ENCODE assay signal across 11 mouse cellular contexts in the genomic region with DNA sequence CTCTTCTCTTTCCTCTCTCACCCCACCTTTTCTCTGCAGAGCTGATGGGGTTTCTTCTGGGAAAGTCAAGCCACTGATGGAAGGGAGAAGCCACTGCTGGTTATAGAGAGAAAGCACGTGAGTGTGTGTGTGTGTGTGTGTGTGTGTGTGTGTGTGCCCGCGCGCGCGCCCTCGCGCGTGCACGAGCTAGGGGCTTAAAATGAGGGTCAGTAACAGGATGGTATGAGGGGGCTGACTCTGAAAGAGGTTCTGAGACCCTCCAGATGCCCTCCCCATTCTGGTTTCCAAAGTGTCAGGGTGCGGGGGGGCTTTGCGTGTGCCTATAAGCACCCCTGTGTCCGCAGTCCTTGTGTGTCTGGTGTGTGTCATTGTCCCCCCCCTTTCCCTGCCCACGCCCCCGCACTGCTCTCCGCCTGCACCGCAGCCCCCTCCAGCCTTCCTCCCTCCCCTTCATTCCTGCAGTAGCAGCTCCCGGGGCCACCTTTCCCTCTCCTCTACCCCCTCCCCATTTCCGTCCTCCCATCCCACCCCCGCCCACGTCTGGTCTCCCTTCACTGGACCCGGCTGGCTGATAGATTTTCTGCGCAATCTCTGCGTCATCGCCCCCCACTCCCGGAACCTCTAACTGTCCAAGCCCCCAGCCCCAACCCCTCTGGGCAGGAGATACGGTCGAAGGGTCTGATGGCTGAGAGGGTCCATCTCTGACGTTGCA. TPM values are rescaled to one million over a fixed set of nuclear protein-coding genes. Genes with fewer than 3 reads are reported as not detected.
A peak's percentile ranks its signal among the peaks of the same experiment; 100 is the strongest.
DNase-seq lines count a peak whose midpoint lies in the region; ATAC-seq and TF ChIP-seq lines count a peak whose summit lies in the region.
"Had no signal": no experiment of that assay in that cellular context is flagged by ENCODE, and none has a peak within 500 bp of the region (broad histone marks: within the 10 kb centered on the region; RNA-seq: fewer than 3 reads in every experiment).

No protein-coding gene starts in this region.

- no peaks in the 10 kb centered on the region for H3K4me1 ChIP-seq in cortical plate, adult 2 months (ENCODE audit: control insufficient read depth, insufficient read depth, low read length)
- H3K4me1 ChIP-seq in hindbrain, embryonic 11.5 days (replicated peaks; ENCODE audit: control insufficient read depth, insufficient read depth, low read length) = peaks cover 16% of the 10 kb centered on the region; the same call in 1 of the 2 replicates

- peak overlapping the region; percentile 46; the same call in 1 of the 2 replicates for H3K4me2 ChIP-seq in hindbrain, embryonic 11.5 days (replicated peaks; ENCODE audit: low read depth, low read length)

- H3K9me3 ChIP-seq in hindbrain, embryonic 11.5 days (ENCODE audit: control insufficient read depth, low read length) = no peaks in the 10 kb centered on the region
- H3K9me3 ChIP-seq: embryonic facial prominence, embryonic 15.5 days had no signal

- ATAC-seq in hindbrain, embryonic 11.5 days (ENCODE audit: low FRiP score) = no peak

- DNase-seq in left cerebral cortex, postnatal 4 days = peak; percentile 57
- no peak for DNase-seq in left cerebral cortex, adult 18-20 months (ENCODE audit: low spot score in 2 of 2)
- DNase-seq in hindbrain, embryonic 11.5 days (ENCODE audit: low spot score) = no peak
- peak; percentile 18 for DNase-seq in naive thymus-derived CD4-positive, alpha-beta T cell, adult 2 months (ENCODE audit: low read depth)
- DNase-seq in lung, adult 18-20 months = no peak
- DNase-seq in spleen, adult 18-20 months = no peak
- DNase-seq: lung, postnatal 36 days; thymus, adult 18-20 months had no signal

- peak overlapping the region; percentile 76; the same call in 1 of the 2 replicates for H3K4me3 ChIP-seq in cortical plate, adult 2 months (ENCODE audit: insufficient read depth, low read length)
- H3K4me3 ChIP-seq in hindbrain, embryonic 11.5 days (ENCODE audit: low read depth, low read length) = no peak overlapping the region

- no peak for TF ChIP-seq CTCF in cortical plate, adult 2 months (IDR thresholded peaks at IDR 0.05; ENCODE audit: extremely low read depth, insufficient read depth, low read length)

- H3K36me3 ChIP-seq in hindbrain, embryonic 11.5 days (ENCODE audit: control insufficient read depth, insufficient read depth, low read length) = no peaks in the 10 kb centered on the region
- H3K36me3 ChIP-seq: embryonic facial prominence, embryonic 15.5 days had no signal

- 0 out of 2 replicates have a peak, but pooled peaks have one; percentile 12 for TF ChIP-seq POLR2A in cortical plate, adult 2 months (IDR thresholded peaks at IDR 0.05; ENCODE audit: extremely low read depth, insufficient read depth, low read length)

- 4% methylated on average over 29 of the region's 29 CpGs for WGBS in hindbrain, embryonic 11.5 days

- intact Hi-C loops in left cerebral cortex, postnatal 4 days (cut with DNase I) = no loop called here

- H3K27ac ChIP-seq in cortical plate, adult 2 months (ENCODE audit: insufficient read depth, low read length) = no peak overlapping the region
- no peak overlapping the region for H3K27ac ChIP-seq in hindbrain, embryonic 11.5 days (ENCODE audit: low read depth, low read length)
- H3K27ac ChIP-seq: embryonic facial prominence, embryonic 15.5 days had no signal

- no peak overlapping the region for H3K9ac ChIP-seq in hindbrain, embryonic 11.5 days (ENCODE audit: low read depth, low read length)
- H3K9ac ChIP-seq: embryonic facial prominence, embryonic 15.5 days had no signal

- peaks cover 75% of the 10 kb centered on the region for H3K27me3 ChIP-seq in hindbrain, embryonic 11.5 days (ENCODE audit: control insufficient read depth, insufficient read depth, low read length)

RNA-seq across cellular contexts. Expression of gene Vgf, which starts 2.5 kb away (rescaled TPM):
- total RNA-seq in left cerebral cortex, postnatal 4 days (2021) = 10 to 100 TPM; 48.5 to 78.9 TPM
- 100 to 1,000 TPM; 390 to 400 TPM for total RNA-seq in left cerebral cortex, adult 18-20 months (2021)
- polyA plus RNA-seq in cortical plate, adult 2 months (2012; rRNA removed) = 158 and 168 TPM in 2 replicates
- 0.14 and 1.2 TPM in 2 replicates for polyA plus RNA-seq in hindbrain, embryonic 11.5 days (2014; fragmentation: Nextera tagmentation; extraction: Ambion mirVana)
- polyA plus RNA-seq: heart, postnatal 0 days had no signal

RNA-seq across cellular contexts. Expression of gene Ap1s1, which starts 17.2 kb away (rescaled TPM):
- total RNA-seq in left cerebral cortex, postnatal 4 days (2021) = 100 to 1,000 TPM; 193 to 208 TPM
- total RNA-seq in left cerebral cortex, adult 18-20 months (2021) = 100 to 1,000 TPM; 391 to 401 TPM
- 311 and 334 TPM in 2 replicates for polyA plus RNA-seq in cortical plate, adult 2 months (2012; rRNA removed)
- polyA plus RNA-seq in hindbrain, embryonic 11.5 days (2014; fragmentation: Nextera tagmentation; extraction: Ambion mirVana) = 154 and 169 TPM in 2 replicates

RNA-seq across cellular contexts. Expression of gene Znhit1, which starts 40.9 kb away (rescaled TPM):
- total RNA-seq in left cerebral cortex, postnatal 4 days (2021) = 10 to 100 TPM; 90.8 to 93.9 TPM
- 100 to 1,000 TPM in 1 of 2 experiments, 10 to 100 TPM in 1; 96.6 to 107 TPM for total RNA-seq in left cerebral cortex, adult 18-20 months (2021)
- polyA plus RNA-seq in cortical plate, adult 2 months (2012; rRNA removed) = 94.7 and 96.2 TPM in 2 replicates
- polyA plus RNA-seq in hindbrain, embryonic 11.5 days (2014; fragmentation: Nextera tagmentation; extraction: Ambion mirVana) = 92.8 and 106 TPM in 2 replicates

RNA-seq across cellular contexts. Expression of gene Plod3, which starts 41.9 kb away (rescaled TPM):
- total RNA-seq in left cerebral cortex, postnatal 4 days (2021) = 10 to 100 TPM; 46.7 to 52.1 TPM
- 10 to 100 TPM; 32.2 to 32.8 TPM for total RNA-seq in left cerebral cortex, adult 18-20 months (2021)
- polyA plus RNA-seq in cortical plate, adult 2 months (2012; rRNA removed) = 34.5 and 36.6 TPM in 2 replicates
- 26.0 and 32.4 TPM in 2 replicates for polyA plus RNA-seq in hindbrain, embryonic 11.5 days (2014; fragmentation: Nextera tagmentation; extraction: Ambion mirVana)

RNA-seq across cellular contexts. Expression of gene Serpine1, which starts 43.4 kb away (rescaled TPM):
- total RNA-seq in left cerebral cortex, postnatal 4 days (2021) = under 1 TPM; 0.60 TPM
- under 1 TPM; 0.70 to 0.89 TPM for total RNA-seq in left cerebral cortex, adult 18-20 months (2021)
- polyA plus RNA-seq in cortical plate, adult 2 months (2012; rRNA removed) = 0.49 and 0.54 TPM in 2 replicates
- polyA plus RNA-seq in hindbrain, embryonic 11.5 days (2014; fragmentation: Nextera tagmentation; extraction: Ambion mirVana) = 0.27 and 0.37 TPM in 2 replicates

Comparison
In these comparisons a context has a peak if more than half of its experiments do, and no peak if none do; other contexts are left out.
1. DNase-seq: peak in left cerebral cortex, postnatal 4 days (single experiment) and naive thymus-derived CD4-positive, alpha-beta T cell, adult 2 months (single experiment); none in left cerebral cortex, adult 18-20 months (0 of 2), hindbrain, embryonic 11.5 days (single experiment), lung, adult 18-20 months (0 of 2) and spleen, adult 18-20 months (0 of 2).
2. RNA of gene Vgf, which starts 2.5 kb away (total RNA-seq): 390 to 400 TPM in left cerebral cortex, adult 18-20 months; 48.5 to 78.9 TPM in left cerebral cortex, postnatal 4 days; every median in the first group is over 4 times any median in the second.